Mouse (Mus musculus) stomach, postnatal 0 days (tissue): ENCODE data around the gene Sorcs3.

Source experiments
- CTCF ChIP-seq: IDR thresholded peaks from 2 replicates; pipeline ENCODE4 v1.5.1; 2016; ENCODE audit warnings: antibody characterized with exemption, low read depth, mild to moderate bottlenecking, moderate library complexity
- EP300 ChIP-seq: optimal IDR thresholded peaks from 2 replicates; pipeline ENCODE3; 2016; ENCODE audit warnings: antibody characterized with exemption

- TF ChIP-seq CTCF = no peak
- no peak for TF ChIP-seq EP300
These were observed 92.6 kb downstream of the Sorcs3 start for GRCm38 (mm10) chr19:48298384-48298783.
